Mouse (Mus musculus) stomach, embryonic 16.5 days (tissue): ENCODE measurements at regions not wholly inside any gene's neighbourhood (a gene's known extent, or its start where the extent isn't known, plus 50 kb on each side); places are given as distances from the start of the nearest gene placed in this dataset.

Experiments
- ATAC-seq: fragments of 200-750 bp; cut with Nextera tagmentation; 2 replicates; pipeline ENCODE4 v1.8.0; 2017; ENCODE audit warnings: moderate number of reproducible peaks, moderate TSS enrichment; ENCODE audit not compliant: insufficient read depth, low FRiP score
- H3K27ac ChIP-seq: fragments of 300-500 bp; sonication (generic); 2 replicates; pipeline ENCODE4 v1.5.1; 2014; ENCODE audit warnings: low read length
- H3K27me3 ChIP-seq: fragments of 300-500 bp; sonication (generic); 2 replicates; pipeline ENCODE4 v1.6.1; 2014; ENCODE audit warnings: low read length, control low read depth, mixed read lengths; ENCODE audit not compliant: control insufficient read depth, insufficient read depth
- H3K36me3 ChIP-seq: fragments of 300-500 bp; sonication (generic); 2 replicates; pipeline ENCODE4 v1.6.1; 2014; ENCODE audit warnings: low read length; ENCODE audit not compliant: control insufficient read depth, insufficient read depth
- H3K4me1 ChIP-seq: fragments of 300-500 bp; sonication (generic); 2 replicates; pipeline ENCODE4 v1.6.1; 2014; ENCODE audit warnings: low read length, control low read depth, mixed read lengths; ENCODE audit not compliant: control insufficient read depth, insufficient read depth
- H3K4me2 ChIP-seq: fragments of 300-500 bp; sonication (generic); 2 replicates; pipeline ENCODE4 v1.6.1; 2014; ENCODE audit warnings: low read depth, low read length, mixed read lengths
- H3K4me3 ChIP-seq: fragments of 300-500 bp; sonication (generic); replicated peaks from 2 replicates; pipeline ENCODE4 v1.5.1; 2014; ENCODE audit warnings: mild to moderate bottlenecking, low read length
- H3K9ac ChIP-seq: fragments of 300-500 bp; sonication (generic); 2 replicates; pipeline ENCODE4 v1.6.1; 2014; ENCODE audit warnings: low read length
- H3K9me3 ChIP-seq: fragments of 300-500 bp; sonication (generic); replicated peaks from 2 replicates; pipeline ENCODE4 v1.6.1; 2016; ENCODE audit warnings: low read length, control low read depth; ENCODE audit not compliant: control insufficient read depth
- WGBS: fragments of 180-500 bp; shearing (Covaris S2); extraction: QIAGEN DNeasy Blood & Tissue Kit; methylation state at CpG from one replicate; pipeline ENCODE4 v1.1.7; 2014; 5-methylcytosine and 5-hydroxymethylcytosine counted together

DNA sequence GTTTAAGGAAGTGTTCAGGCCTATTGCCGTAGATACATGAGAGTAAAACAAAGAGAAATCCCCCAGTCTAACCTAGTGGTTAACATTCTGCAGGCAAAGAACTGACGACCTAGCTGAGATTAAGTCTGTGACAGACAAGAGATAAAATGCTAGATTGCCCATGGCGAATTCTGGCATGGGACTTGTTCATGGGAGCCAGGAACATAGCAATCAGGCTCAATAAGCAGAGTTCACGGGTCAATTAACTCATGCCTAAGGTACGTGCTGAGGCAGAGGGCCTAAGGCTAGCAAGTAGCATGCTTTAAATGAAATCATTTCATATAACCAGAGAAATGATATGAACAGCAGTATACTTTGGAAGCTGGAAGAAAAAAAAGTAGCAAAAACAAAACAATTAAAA lies 1119.2 kb upstream of the Adgrl2 start:
- Histone ChIP-seq H3K27me3 (no peaks in the 10 kb centered on the region), H3K4me2 (no peak overlapping the region), H3K36me3 (no peaks in the 10 kb centered on the region), H3K4me3 (no peak overlapping the region), H3K9me3 (no peaks in the 10 kb centered on the region), H3K4me1 (no peaks in the 10 kb centered on the region), H3K27ac (no peak overlapping the region), H3K9ac (no peak overlapping the region)
- ATAC-seq: no peak
- WGBS: 75% methylated on average over 5 of the region's 5 CpGs

DNA sequence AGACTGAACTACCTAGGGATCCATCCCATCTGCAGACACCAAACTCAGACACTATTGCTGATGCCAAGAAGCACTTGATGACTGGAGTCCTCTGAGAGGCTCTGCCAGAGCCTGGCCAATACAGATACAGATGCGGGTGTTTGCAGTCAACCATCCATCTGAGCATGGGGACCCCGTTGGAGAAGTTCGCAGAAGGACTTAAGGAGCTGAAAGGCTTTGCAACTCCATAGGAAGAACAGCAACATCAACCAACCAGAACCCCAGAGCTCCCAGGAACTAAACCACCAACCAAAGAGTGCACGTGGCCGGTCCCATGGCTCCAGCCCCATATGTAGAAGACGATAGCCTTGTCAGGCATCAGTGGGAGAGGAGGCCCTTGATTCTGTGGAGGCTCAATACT lies 1121.9 kb upstream of the Adgrl2 start:
- no peaks in the 10 kb centered on the region for H3K4me1 ChIP-seq
- H3K9ac ChIP-seq: no peak overlapping the region
- no peaks in the 10 kb centered on the region for H3K36me3 ChIP-seq
- H3K27me3 ChIP-seq: no peaks in the 10 kb centered on the region
- H3K27ac ChIP-seq: no peak overlapping the region
- no peak overlapping the region for H3K4me3 ChIP-seq
- WGBS: 96% methylated on average over 6 of the region's 6 CpGs
- no peaks in the 10 kb centered on the region for H3K9me3 ChIP-seq
- no peak for ATAC-seq
- H3K4me2 ChIP-seq: no peak overlapping the region

DNA sequence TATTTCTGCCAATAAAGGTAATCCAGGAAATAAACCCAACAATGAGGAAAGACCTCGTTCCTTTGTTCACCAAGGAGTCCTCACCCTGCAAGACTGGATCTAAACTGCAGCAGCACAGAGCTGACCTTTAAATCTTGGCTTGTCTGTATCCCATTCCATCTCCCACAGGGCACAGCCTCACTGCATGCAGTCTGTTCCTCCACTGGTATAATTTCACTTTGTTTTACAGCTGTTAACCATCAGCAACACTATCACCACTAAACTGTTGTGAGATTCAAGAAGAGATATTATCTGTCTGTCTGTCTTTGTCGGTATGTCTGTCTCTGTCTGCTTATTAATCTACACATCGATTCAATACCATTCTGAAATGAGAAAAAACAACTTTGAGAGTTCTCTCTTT lies 1129.5 kb upstream of the Adgrl2 start:
- Histone ChIP-seq H3K9ac (no peak overlapping the region), H3K27ac (no peak overlapping the region), H3K4me1 (no peaks in the 10 kb centered on the region), H3K27me3 (no peaks in the 10 kb centered on the region), H3K4me3 (no peak overlapping the region), H3K9me3 (no peaks in the 10 kb centered on the region), H3K4me2 (no peak overlapping the region), H3K36me3 (no peaks in the 10 kb centered on the region)
- 50% methylated on average over 3 of the region's 3 CpGs for WGBS
- no peak for ATAC-seq

DNA sequence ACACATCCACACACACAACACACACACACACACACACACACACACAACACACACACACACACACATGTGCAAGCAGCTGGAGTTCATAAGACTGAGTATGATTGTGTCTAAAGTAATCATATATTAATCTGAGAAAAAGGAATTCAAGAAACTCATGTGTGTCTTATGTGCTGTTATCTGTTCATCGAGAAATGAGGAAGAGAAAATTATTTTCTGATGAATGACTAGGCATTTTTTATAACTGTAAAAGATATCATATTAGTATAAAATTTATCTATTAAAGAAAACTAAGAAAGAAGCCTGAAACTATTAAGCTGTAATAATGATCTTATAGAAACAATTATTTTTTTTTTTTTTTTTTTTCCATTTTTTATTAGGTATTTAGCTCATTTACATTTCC lies 1156.3 kb upstream of the Adgrl2 start:
- H3K4me1 ChIP-seq: no peaks in the 10 kb centered on the region
- no peak overlapping the region for H3K9ac ChIP-seq
- H3K27me3 ChIP-seq: no peaks in the 10 kb centered on the region
- H3K27ac ChIP-seq: no peak overlapping the region
- no peak overlapping the region for H3K4me2 ChIP-seq
- H3K4me3 ChIP-seq: no peak overlapping the region
- WGBS: 83% methylated on average over 1 of the region's 1 CpGs
- H3K9me3 ChIP-seq: no peaks in the 10 kb centered on the region
- no peaks in the 10 kb centered on the region for H3K36me3 ChIP-seq
- ATAC-seq: no peak

- Histone ChIP-seq H3K27ac (no peak overlapping the region), H3K4me3 (no peak overlapping the region), H3K4me2 (no peak overlapping the region), H3K27me3 (no peaks in the 10 kb centered on the region), H3K9ac (no peak overlapping the region), H3K4me1 (no peaks in the 10 kb centered on the region), H3K36me3 (no peaks in the 10 kb centered on the region), H3K9me3 (no peaks in the 10 kb centered on the region)
- ATAC-seq: no peak
- WGBS: 63% methylated on average over 7 of the region's 7 CpGs
These were observed 1160.9 kb upstream of the Adgrl2 start for GRCm38 (mm10) chr3:150151152-150151822.

DNA sequence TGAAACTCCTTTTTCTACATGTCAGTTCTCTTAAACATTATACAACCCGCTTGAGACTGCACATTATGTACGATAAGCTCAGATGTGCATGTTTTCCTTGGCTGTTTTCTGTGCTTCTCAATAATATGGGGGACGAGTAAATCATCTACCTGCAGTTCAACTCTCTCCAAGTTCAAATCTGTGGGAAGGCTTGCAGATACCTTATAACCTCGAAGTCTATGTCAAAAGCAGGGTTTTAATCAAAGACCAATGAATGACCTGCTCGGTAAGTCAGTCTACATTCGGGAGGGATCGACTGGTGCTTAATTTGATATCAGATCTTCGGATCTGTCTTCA lies 1161.4 kb upstream of the Adgrl2 start:
- H3K4me3 ChIP-seq: no peak overlapping the region
- H3K27me3 ChIP-seq: no peaks in the 10 kb centered on the region
- no peaks in the 10 kb centered on the region for H3K36me3 ChIP-seq
- H3K9ac ChIP-seq: no peak overlapping the region
- H3K4me1 ChIP-seq: no peaks in the 10 kb centered on the region
- H3K9me3 ChIP-seq: no peaks in the 10 kb centered on the region
- ATAC-seq: no peak
- H3K27ac ChIP-seq: no peak overlapping the region
- 72% methylated on average over 8 of the region's 8 CpGs for WGBS
- no peak overlapping the region for H3K4me2 ChIP-seq

DNA sequence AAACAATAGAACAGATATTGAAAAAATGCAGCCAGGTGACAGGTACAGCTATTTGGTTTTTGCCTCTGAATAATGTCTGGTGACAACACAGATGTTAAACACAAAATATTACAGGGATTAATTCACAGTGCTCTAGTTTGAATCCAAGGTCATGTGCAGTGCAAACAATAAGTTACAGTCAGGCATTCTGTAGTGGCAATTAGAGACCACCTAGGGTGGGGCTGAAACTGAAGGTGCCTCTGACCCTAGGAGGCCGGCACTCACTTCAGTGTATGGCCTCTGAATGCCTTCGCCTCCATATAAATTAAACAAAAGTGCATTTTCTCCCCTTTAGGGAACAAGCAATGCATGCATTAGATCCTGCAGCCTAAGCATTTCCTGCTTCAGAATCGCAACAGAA lies 1162.5 kb upstream of the Adgrl2 start:
- H3K27ac ChIP-seq: no peak overlapping the region
- WGBS: 33% methylated on average over 3 of the region's 3 CpGs
- no peaks in the 10 kb centered on the region for H3K36me3 ChIP-seq

GRCm38 (mm10) chr3:150185807-150186206 lies 1195.5 kb upstream of the Adgrl2 start:
- Histone ChIP-seq H3K4me3 (no peak overlapping the region), H3K4me2 (no peak overlapping the region), H3K27ac (no peak overlapping the region), H3K9me3 (no peaks in the 10 kb centered on the region), H3K9ac (no peak overlapping the region), H3K4me1 (no peaks in the 10 kb centered on the region), H3K36me3 (no peaks in the 10 kb centered on the region), H3K27me3 (no peaks in the 10 kb centered on the region)
- ATAC-seq: no peak
- 80% methylated on average over 2 of the region's 2 CpGs for WGBS

More for the DNA sequence above, 1162.5 kb upstream of the Adgrl2 start:
- no peak overlapping the region for H3K9ac ChIP-seq
- ATAC-seq: no peak
- no peaks in the 10 kb centered on the region for H3K9me3 ChIP-seq
- H3K4me2 ChIP-seq: no peak overlapping the region
- no peak overlapping the region for H3K4me3 ChIP-seq
- H3K27me3 ChIP-seq: no peaks in the 10 kb centered on the region
- H3K4me1 ChIP-seq: no peaks in the 10 kb centered on the region

DNA sequence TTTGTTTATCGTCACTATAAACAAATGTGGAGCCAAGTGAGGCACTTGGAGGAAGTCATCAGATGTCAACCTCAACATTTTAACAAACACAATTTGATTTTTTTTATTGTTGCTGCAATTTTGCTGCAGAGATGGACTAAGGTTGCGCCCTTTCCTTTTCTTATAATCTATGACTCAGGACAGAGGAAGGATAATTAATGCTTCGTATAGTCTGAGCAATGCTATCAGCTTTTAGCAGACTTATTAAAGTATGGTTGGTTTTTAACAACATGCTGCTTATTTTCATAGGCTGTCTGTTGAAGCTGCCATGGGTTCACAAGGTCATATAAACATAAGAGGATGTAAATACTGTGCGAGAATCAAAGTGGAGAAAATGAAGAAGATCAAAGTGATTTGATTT lies 1202.8 kb upstream of the Adgrl2 start:
- H3K9me3 ChIP-seq: no peaks in the 10 kb centered on the region
- ATAC-seq: peak; percentile 53; the same call in 1 of the 2 replicates
- H3K27me3 ChIP-seq: no peaks in the 10 kb centered on the region
- no peaks in the 10 kb centered on the region for H3K36me3 ChIP-seq
- no peaks in the 10 kb centered on the region for H3K4me1 ChIP-seq
- H3K27ac ChIP-seq: no peak overlapping the region
- H3K4me3 ChIP-seq: no peak overlapping the region
- no peak overlapping the region for H3K4me2 ChIP-seq
- WGBS: 48% methylated on average over 4 of the region's 4 CpGs
- H3K9ac ChIP-seq: no peak overlapping the region

DNA sequence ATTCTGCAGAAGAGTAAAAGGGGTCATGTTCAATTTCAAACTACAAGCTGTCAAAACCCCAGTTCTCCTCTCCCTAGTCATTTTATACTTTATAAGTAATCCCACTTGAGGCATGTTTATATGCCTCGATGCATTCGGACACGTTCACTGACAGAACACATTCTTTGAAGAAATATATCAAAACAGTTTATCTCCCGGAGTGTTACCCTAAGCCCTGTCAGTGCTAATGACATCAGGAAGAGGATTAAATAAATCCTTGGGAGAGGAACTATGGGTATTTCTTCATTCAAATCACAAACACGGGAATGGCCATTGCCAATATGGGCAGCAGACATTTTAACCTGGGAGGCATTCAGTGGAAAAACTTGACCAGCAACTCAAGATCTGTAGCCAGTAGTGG lies 1208.1 kb upstream of the Adgrl2 start:
- WGBS: 39% methylated on average over 5 of the region's 5 CpGs
- Histone ChIP-seq H3K36me3 (no peaks in the 10 kb centered on the region), H3K4me1 (no peaks in the 10 kb centered on the region), H3K27ac (no peak overlapping the region), H3K4me2 (no peak overlapping the region), H3K9me3 (no peaks in the 10 kb centered on the region), H3K9ac (no peak overlapping the region), H3K27me3 (no peaks in the 10 kb centered on the region), H3K4me3 (no peak overlapping the region)
- ATAC-seq: no peak
